Mouse (Mus musculus) heart, embryonic 14.5 days (tissue): Measurements from ENCODE around the gene Fam53b. TPM values are rescaled to one million over a fixed set of nuclear protein-coding genes. Genes with fewer than 3 reads are reported as not detected.
A peak's percentile ranks its signal among the peaks of the same experiment; 100 is the strongest.

Source experiments
- ATAC-seq: fragments of 200-750 bp; cut with Nextera tagmentation; 2 replicates; pipeline ENCODE4 v1.8.0; 2017; ENCODE audit warnings: low read depth, moderate TSS enrichment; ENCODE audit not compliant: insufficient number of reproducible peaks, insufficient read depth, low FRiP score
- H3K27ac ChIP-seq, 2 experiments: fragments of 200-500 bp in 1 of 2; fragments of 300-500 bp in 1 of 2; sonication (generic) in 1 of 2; replicated peaks in 1 of 2; 2 replicates each; pipeline ENCODE4 v1.5.1; 2012 to 2014; ENCODE audit warnings: low read depth in 2 of 2, low read length in 2 of 2, control low read depth in 1 of 2, mild to moderate bottlenecking in 1 of 2, mixed read lengths in 1 of 2; ENCODE audit not compliant: control insufficient read depth in 1 of 2, insufficient read depth in 1 of 2
- H3K27me3 ChIP-seq: fragments of 300-500 bp; sonication (generic); 2 replicates; pipeline ENCODE4 v1.6.1; 2014; ENCODE audit warnings: mild to moderate bottlenecking, low read length, control low read depth; ENCODE audit not compliant: control insufficient read depth, insufficient read depth
- H3K36me3 ChIP-seq: fragments of 300-500 bp; sonication (generic); 2 replicates; pipeline ENCODE4 v1.6.1; 2014; ENCODE audit warnings: mild to moderate bottlenecking, control low read depth, low read length, mixed read lengths; ENCODE audit not compliant: control insufficient read depth, insufficient read depth
- H3K4me1 ChIP-seq, 2 experiments: fragments of 200-500 bp in 1 of 2; fragments of 300-500 bp in 1 of 2; sonication (generic) in 1 of 2; 2 replicates each; pipeline ENCODE4 v1.6.1; 2012 to 2014; ENCODE audit warnings: low read length in 2 of 2, control low read depth in 1 of 2, mixed read lengths in 1 of 2; ENCODE audit not compliant: control insufficient read depth in 2 of 2, insufficient read depth in 2 of 2
- H3K4me2 ChIP-seq: fragments of 300-500 bp; sonication (generic); 2 replicates; pipeline ENCODE4 v1.6.1; 2014; ENCODE audit warnings: mild to moderate bottlenecking, low read length
- H3K4me3 ChIP-seq, 2 experiments: fragments of 200-500 bp in 1 of 2; fragments of 300-500 bp in 1 of 2; sonication (generic) in 1 of 2; 2 replicates each; pipeline ENCODE4 v1.5.1; 2012 to 2014; ENCODE audit warnings: low read length in 2 of 2, mild to moderate bottlenecking in 2 of 2, control low read depth in 1 of 2, low read depth in 1 of 2, moderate library complexity in 1 of 2; ENCODE audit not compliant: control insufficient read depth in 1 of 2, insufficient read depth in 1 of 2
- H3K9ac ChIP-seq: fragments of 300-500 bp; sonication (generic); 2 replicates; pipeline ENCODE4 v1.6.1; 2014; ENCODE audit warnings: mild to moderate bottlenecking, low read length
- H3K9me3 ChIP-seq: fragments of 300-500 bp; sonication (generic); 2 replicates; pipeline ENCODE4 v1.6.1; 2016; ENCODE audit warnings: low read length, control low read depth; ENCODE audit not compliant: control insufficient read depth
- WGBS: fragments of 180-500 bp; shearing (Covaris S2); extraction: QIAGEN DNeasy Blood & Tissue Kit; methylation state at CpG from one replicate; pipeline ENCODE4 v1.1.7; 2014; 5-methylcytosine and 5-hydroxymethylcytosine counted together
- polyA plus RNA-seq: library from polyadenylated mRNA; unstranded; fragments of >200 nt; fragmentation: Nextera tagmentation; extraction: Ambion mirVana; gene quantifications from 2 replicates; pipeline ENCODE4 v1.2.1, GENCODE M21; 2014

The Fam53b gene
- polyA plus RNA-seq, 1 experiment from 2014 or later: 15.4 TPM

DNA sequence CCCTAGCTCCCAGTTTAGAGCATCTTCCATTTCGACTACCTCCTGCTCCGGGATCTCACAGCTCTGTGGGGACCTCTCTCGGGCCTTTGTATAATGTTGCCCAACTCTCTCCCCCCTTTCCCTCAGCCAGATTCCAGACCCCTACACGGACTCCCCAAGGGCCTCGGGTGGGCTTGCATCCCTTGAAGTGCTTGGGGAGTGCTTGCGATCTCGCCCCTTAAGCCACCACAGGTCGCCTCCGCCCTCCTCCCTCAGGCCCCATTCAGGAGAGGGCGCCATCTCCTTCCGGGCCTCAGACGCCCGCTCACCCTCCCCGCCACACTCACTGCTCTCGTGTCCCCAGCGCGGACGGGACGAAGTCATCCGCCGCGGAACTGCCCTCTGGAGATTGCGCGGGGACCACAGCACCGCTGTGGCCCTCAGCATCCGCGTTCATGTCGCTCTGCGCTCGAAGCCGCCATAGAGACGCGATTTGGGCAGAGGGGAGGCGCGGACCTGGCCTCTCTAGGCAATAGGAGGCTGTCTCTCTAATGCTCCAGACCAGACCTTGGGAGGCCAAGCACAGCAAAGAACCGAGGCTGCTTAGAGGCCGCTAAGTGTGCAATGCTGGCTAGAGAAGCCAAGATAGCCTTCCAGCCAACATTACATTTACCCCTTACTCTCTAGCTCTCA lies 38.6 kb upstream of the Fam53b start, which contains the start of gene Eef1akmt2:
Gene Eef1akmt2, minus strand, starts transcription at position 501 of the 672 bp plus-strand sequence.
- Histone ChIP-seq H3K9ac (peak within 1 kb of the TSS; percentile 87), H3K4me1 (peaks cover 3 to 5% of the 10 kb centered on the region in 2 experiments; a peak in 2 of 4 replicates), H3K4me2 (peak within 1 kb of the TSS; percentile 74), H3K27me3 (no peaks in the 10 kb centered on the region), H3K27ac (peak within 1 kb of the TSS; percentile 95 to 97), H3K9me3 (no peaks in the 10 kb centered on the region), H3K4me3 (peak within 1 kb of the TSS; percentile 67 to 78), H3K36me3 (peaks cover 36% of the 10 kb centered on the region)
- WGBS: under 1% methylated on average over 37 of the region's 37 CpGs
- peak; percentile 91 for ATAC-seq

- ATAC-seq: no peak
- H3K4me2 ChIP-seq: no peak overlapping the region
- no peak overlapping the region for H3K4me3 ChIP-seq
- no peak overlapping the region for H3K9ac ChIP-seq
- no peak overlapping the region for H3K27ac ChIP-seq
- no peaks in the 10 kb centered on the region for H3K27me3 ChIP-seq
- peaks cover 50% of the 10 kb centered on the region for H3K36me3 ChIP-seq
- peaks cover 0 to 3% of the 10 kb centered on the region in 2 experiments; a peak in 2 of 4 replicates for H3K4me1 ChIP-seq
- 87% methylated on average over 3 of the region's 3 CpGs for WGBS
- H3K9me3 ChIP-seq: no peaks in the 10 kb centered on the region
These were observed 29.5 kb upstream of the Fam53b start for GRCm38 (mm10) chr7:132843152-132843551.

GRCm38 (mm10) chr7:132842455-132842854 lies 28.8 kb upstream of the Fam53b start:
- Histone ChIP-seq H3K4me2 (no peak overlapping the region), H3K36me3 (peaks cover 43% of the 10 kb centered on the region), H3K9me3 (no peaks in the 10 kb centered on the region), H3K27ac (no peak overlapping the region), H3K4me3 (no peak overlapping the region), H3K9ac (no peak overlapping the region), H3K27me3 (no peaks in the 10 kb centered on the region), H3K4me1 (peaks cover 0 to 3% of the 10 kb centered on the region in 2 experiments; a peak in 2 of 4 replicates)
- 90% methylated on average over 1 of the region's 1 CpGs for WGBS
- ATAC-seq: no peak

GRCm38 (mm10) chr7:132841287-132841686 lies 27.6 kb upstream of the Fam53b start:
- 13% methylated on average over 5 of the region's 5 CpGs for WGBS

GRCm38 (mm10) chr7:132830955-132831354 lies 17.3 kb upstream of the Fam53b start:
- WGBS: 91% methylated on average over 4 of the region's 4 CpGs
- no peak overlapping the region for H3K27ac ChIP-seq
- no peaks in the 10 kb centered on the region for H3K27me3 ChIP-seq
- no peak overlapping the region for H3K4me2 ChIP-seq
- ATAC-seq: no peak
- H3K36me3 ChIP-seq: peaks cover 62% of the 10 kb centered on the region
- no peaks in the 10 kb centered on the region for H3K9me3 ChIP-seq
- no peaks in the 10 kb centered on the region for H3K4me1 ChIP-seq
- no peak overlapping the region for H3K9ac ChIP-seq
- no peak overlapping the region for H3K4me3 ChIP-seq

More at GRCm38 (mm10) chr7:132841287-132841686, 27.6 kb upstream of the Fam53b start:
- H3K4me3 ChIP-seq: no peak overlapping the region
- H3K9me3 ChIP-seq: no peaks in the 10 kb centered on the region
- H3K36me3 ChIP-seq: peaks cover 40% of the 10 kb centered on the region
- no peak overlapping the region for H3K9ac ChIP-seq
- peaks cover 0 to 3% of the 10 kb centered on the region in 2 experiments; a peak in 2 of 4 replicates for H3K4me1 ChIP-seq
- no peak overlapping the region for H3K27ac ChIP-seq
- no peak overlapping the region for H3K4me2 ChIP-seq
- no peaks in the 10 kb centered on the region for H3K27me3 ChIP-seq
- no peak for ATAC-seq

DNA sequence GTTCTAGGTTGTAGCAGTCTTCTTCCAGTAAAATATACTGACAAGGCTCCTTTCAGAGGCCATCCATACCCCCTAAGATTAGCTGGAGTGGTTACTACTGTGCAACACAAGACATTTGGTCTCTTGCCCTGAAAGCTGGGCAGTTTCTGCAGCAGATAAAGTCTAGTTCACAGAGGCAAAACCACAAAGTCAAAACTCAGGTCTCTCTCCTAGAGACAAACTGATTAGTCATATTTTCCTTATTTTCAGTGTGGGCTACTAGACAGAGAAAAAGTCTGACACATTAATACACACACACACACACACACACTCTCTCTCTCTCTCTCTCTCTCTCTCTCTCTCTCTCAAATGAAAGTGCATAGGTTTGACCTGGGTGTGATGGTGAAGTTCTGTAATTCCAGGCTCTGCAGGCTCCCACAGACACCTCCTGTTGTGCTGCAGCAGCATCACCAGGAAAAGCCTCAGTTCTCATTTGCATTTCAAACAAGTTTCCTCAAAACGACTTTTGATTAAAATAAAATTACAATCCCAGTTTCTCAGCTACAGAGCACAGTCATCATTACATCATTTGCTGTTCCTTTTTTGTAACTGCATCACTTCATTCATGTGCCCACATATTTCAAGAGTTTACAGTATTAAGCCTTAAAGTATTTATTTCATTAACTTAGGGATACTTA lies 10.8 kb upstream of the Fam53b start:
- H3K27me3 ChIP-seq: no peaks in the 10 kb centered on the region
- no peak overlapping the region for H3K4me2 ChIP-seq
- H3K27ac ChIP-seq: no peak overlapping the region
- H3K9me3 ChIP-seq: no peaks in the 10 kb centered on the region
- no peaks in the 10 kb centered on the region for H3K4me1 ChIP-seq
- no peak for ATAC-seq
- no peak overlapping the region for H3K4me3 ChIP-seq
- peaks cover 46% of the 10 kb centered on the region for H3K36me3 ChIP-seq
- WGBS: 16% methylated on average over 1 of the region's 1 CpGs
- no peak overlapping the region for H3K9ac ChIP-seq

GRCm38 (mm10) chr7:132823832-132824231 lies 10.1 kb upstream of the Fam53b start:
- H3K4me1 ChIP-seq: no peaks in the 10 kb centered on the region
- H3K36me3 ChIP-seq: peaks cover 42% of the 10 kb centered on the region
- H3K27ac ChIP-seq: no peak overlapping the region
- ATAC-seq: no peak
- no peaks in the 10 kb centered on the region for H3K9me3 ChIP-seq
- H3K4me3 ChIP-seq: no peak overlapping the region
- H3K9ac ChIP-seq: no peak overlapping the region
- H3K4me2 ChIP-seq: no peak overlapping the region
- H3K27me3 ChIP-seq: no peaks in the 10 kb centered on the region
